In genomic region chr16:94618543-94618942, GRCm38 (mm10) we compare ENCODE assay signal across 8 mouse cellular contexts. TPM values are rescaled to one million over a fixed set of nuclear protein-coding genes. Genes with fewer than 3 reads are reported as not detected.
DNase-seq lines count a peak whose midpoint lies in the region; ATAC-seq and TF ChIP-seq lines count a peak whose summit lies in the region.

No protein-coding gene starts in this region.

- no peak for TF ChIP-seq EP300 in liver, embryonic 14.5 days (IDR thresholded peaks at IDR 0.05; ENCODE audit: low read depth)

- H3K27ac ChIP-seq in heart, embryonic 11.5 days (ENCODE audit: low read depth, low read length), result peak overlapping the region; percentile 1; the same call in 1 of the 2 replicates
- H3K27ac ChIP-seq in liver, embryonic 14.5 days, result no peak overlapping the region

- H3K9ac ChIP-seq in heart, embryonic 11.5 days (ENCODE audit: low read depth, low read length), result no peak overlapping the region
- no peak overlapping the region for H3K9ac ChIP-seq in liver, embryonic 14.5 days (replicated peaks)

- no peaks in the 10 kb centered on the region for H3K27me3 ChIP-seq in E14TG2a.4 (ENCODE audit: insufficient read depth, low read length)
- H3K27me3 ChIP-seq in heart, embryonic 11.5 days (ENCODE audit: control insufficient read depth, insufficient read depth, low read length), result no peaks in the 10 kb centered on the region
- no peaks in the 10 kb centered on the region for H3K27me3 ChIP-seq in liver, embryonic 14.5 days (ENCODE audit: control insufficient read depth, insufficient read depth, low read length)

- peak; percentile 65 for TF ChIP-seq CTCF in E14TG2a.4 (conservative IDR thresholded peaks at IDR 0.05; ENCODE audit: low read length)
- TF ChIP-seq CTCF in liver, embryonic 14.5 days (IDR thresholded peaks at IDR 0.05; ENCODE audit: low read depth), result peak; percentile 84

- DNase-seq in adrenal gland, adult 2 months, result peak; percentile 71
- peak; percentile 47 for DNase-seq in embryo, embryonic 9.5 days (ENCODE audit: extremely low spot score)
- peak; percentile 68 to 71 for DNase-seq in kidney, adult 8-10 months
- DNase-seq in liver, embryonic 14.5 days (ENCODE audit: low read depth in 3 of 3, low spot score in 3 of 3), result peak in 1 of 3 experiments; percentile 12
- peak; percentile 31 to 56 for DNase-seq in natural killer cell, adult 2 months (ENCODE audit: low spot score in 2 of 2)
- DNase-seq in thymus, postnatal 14 days, result peak; percentile 63

- H3K4me3 ChIP-seq in E14TG2a.4 (replicated peaks; ENCODE audit: low read length), result no peak overlapping the region
- no peak overlapping the region for H3K4me3 ChIP-seq in heart, embryonic 11.5 days (ENCODE audit: low read depth, low read length)
- H3K4me3 ChIP-seq in liver, embryonic 14.5 days (ENCODE audit: insufficient read depth in 1 of 2, low read depth in 2 of 2, low read length in 2 of 2), result no peak overlapping the region

- peaks cover 60% of the 10 kb centered on the region for H3K4me1 ChIP-seq in E14TG2a.4 (replicated peaks; ENCODE audit: low read depth, low read length)
- H3K4me1 ChIP-seq in heart, embryonic 11.5 days (ENCODE audit: control insufficient read depth, insufficient read depth, low read length), result peaks cover 7% of the 10 kb centered on the region
- H3K4me1 ChIP-seq in liver, embryonic 14.5 days (replicated peaks; ENCODE audit: control insufficient read depth in 2 of 2, insufficient read depth in 2 of 2, low read length in 1 of 2), result no peaks in the 10 kb centered on the region

- no peaks in the 10 kb centered on the region for H3K9me3 ChIP-seq in E14TG2a.4 (ENCODE audit: low read length)
- no peaks in the 10 kb centered on the region; the same call in 1 of the 2 replicates for H3K9me3 ChIP-seq in heart, embryonic 11.5 days (replicated peaks; ENCODE audit: control insufficient read depth, low read length)
- no peaks in the 10 kb centered on the region for H3K9me3 ChIP-seq in liver, embryonic 14.5 days (ENCODE audit: control insufficient read depth, low read length)

- H3K4me2 ChIP-seq in heart, embryonic 11.5 days, result no peak overlapping the region
- H3K4me2 ChIP-seq in liver, embryonic 14.5 days (ENCODE audit: low read depth), result no peak overlapping the region

- 53% methylated on average over 10 of the region's 10 CpGs for WGBS in heart, embryonic 11.5 days (ENCODE audit: insufficient replicate concordance)
- WGBS in liver, embryonic 14.5 days (ENCODE audit: insufficient replicate concordance), result 63% methylated on average over 10 of the region's 10 CpGs

- peak; percentile 63; the same call in 1 of the 2 replicates for ATAC-seq in heart, embryonic 11.5 days (replicated peaks; ENCODE audit: insufficient number of reproducible peaks, low FRiP score, low TSS enrichment)
- ATAC-seq in liver, embryonic 14.5 days (ENCODE audit: insufficient read depth), result no peak; the same call in 1 of the 2 replicates

- H3K36me3 ChIP-seq in E14TG2a.4 (ENCODE audit: insufficient read depth, low read length), result peaks cover 26% of the 10 kb centered on the region
- H3K36me3 ChIP-seq in heart, embryonic 11.5 days (ENCODE audit: control insufficient read depth, insufficient read depth, low read length), result peaks cover 3% of the 10 kb centered on the region
- H3K36me3 ChIP-seq in liver, embryonic 14.5 days (replicated peaks; ENCODE audit: control insufficient read depth, insufficient read depth, low read depth), result peaks cover 7% of the 10 kb centered on the region

RNA-seq across cellular contexts. Expression of gene Dyrk1a, which starts 48.7 kb away (rescaled TPM):
- 10 to 100 TPM; 60.5 to 97.8 TPM for total RNA-seq in adrenal gland, adult 2 months (2021)
- polyA plus RNA-seq in adrenal gland, adult 2 months (2012; rRNA removed), result 20.5 and 32.0 TPM in 2 replicates
- polyA plus RNA-seq in heart, embryonic 11.5 days (2014; fragmentation: Nextera tagmentation; extraction: Ambion mirVana), result 9.0 and 11.6 TPM in 2 replicates
- polyA plus RNA-seq in liver, embryonic 14.5 days (2012; rRNA removed), result 7.5 and 9.2 TPM in 2 replicates
- 5.0 and 5.6 TPM in 2 replicates for polyA plus RNA-seq in liver, embryonic 14.5 days (2014; fragmentation: Nextera tagmentation; extraction: Ambion mirVana)
